Mouse (Mus musculus): ENCODE results near the gene Abhd4. TPM values are rescaled to one million over a fixed set of nuclear protein-coding genes. Genes with fewer than 3 reads are reported as not detected.

Gene Abhd4
- total and polyA plus RNA-seq, 2 experiments from 2014 or later = 69.7 to 75.1 TPM

GRCm38 (mm10) chr14:54264231-54264630 is 10.2 kb downstream of the Abhd4 start:
- H3K4me3 ChIP-seq (ENCODE audit: low read depth, low read length) = no peak overlapping the region
- no peaks in the 10 kb centered on the region for H3K9me3 ChIP-seq (ENCODE audit: low read length)
- DNase-seq = no peak
- no peaks in the 10 kb centered on the region for H3K4me1 ChIP-seq (ENCODE audit: insufficient read depth)
- no peak for ATAC-seq
- H3K27ac ChIP-seq (ENCODE audit: low read depth, low read length) = no peak overlapping the region
- TF ChIP-seq CTCF (IDR thresholded peaks at IDR 0.05; ENCODE audit: low read depth) = no peak
- no peaks in the 10 kb centered on the region for H3K27me3 ChIP-seq (ENCODE audit: insufficient read depth, low read length)
- H3K4me2 ChIP-seq (ENCODE audit: low read depth) = no peak overlapping the region
- no peak overlapping the region for H3K9ac ChIP-seq
- H3K36me3 ChIP-seq (ENCODE audit: insufficient read depth) = no peaks in the 10 kb centered on the region
- 95% methylated on average over 7 of the region's 7 CpGs for WGBS

GRCm38 (mm10) chr14:54265093-54265492 is 11.1 kb downstream of the Abhd4 start:
- Histone ChIP-seq H3K9ac (no peak overlapping the region), H3K4me1 (ENCODE audit: insufficient read depth) (no peaks in the 10 kb centered on the region), H3K36me3 (ENCODE audit: insufficient read depth) (no peaks in the 10 kb centered on the region), H3K4me2 (ENCODE audit: low read depth) (no peak overlapping the region), H3K9me3 (ENCODE audit: low read length) (no peaks in the 10 kb centered on the region), H3K27me3 (ENCODE audit: insufficient read depth, low read length) (no peaks in the 10 kb centered on the region), H3K4me3 (ENCODE audit: low read depth, low read length) (no peak overlapping the region), H3K27ac (ENCODE audit: low read depth, low read length) (no peak overlapping the region)
- DNase-seq (no peak), ATAC-seq (no peak)
- 47% methylated on average over 10 of the region's 10 CpGs for WGBS
- no peak for TF ChIP-seq CTCF (IDR thresholded peaks at IDR 0.05; ENCODE audit: low read depth)

DNA sequence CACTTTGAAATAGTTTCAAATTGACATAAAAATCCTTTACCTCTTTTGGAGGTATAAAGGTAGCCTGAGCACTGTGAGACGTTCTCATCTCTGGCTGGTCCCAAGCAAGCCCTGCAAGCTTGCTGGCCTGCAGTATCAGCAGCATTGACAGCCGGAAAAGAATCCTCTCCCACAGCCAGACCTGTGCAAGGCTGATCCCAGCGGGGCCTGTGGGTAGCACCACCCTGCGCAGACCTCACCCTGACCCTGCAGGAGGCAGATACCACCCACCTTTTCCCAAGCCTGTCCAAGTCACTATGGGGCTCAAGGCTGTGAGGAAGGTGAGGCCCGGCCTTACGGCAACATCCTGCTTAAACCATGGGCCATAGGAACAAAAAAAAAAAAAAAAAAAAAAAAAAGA is 12.0 kb downstream of the Abhd4 start:
- no peaks in the 10 kb centered on the region for H3K36me3 ChIP-seq (ENCODE audit: insufficient read depth)
- DNase-seq (no peak), ATAC-seq (no peak)
- no peak overlapping the region for H3K4me3 ChIP-seq (ENCODE audit: low read depth, low read length)
- H3K4me1 ChIP-seq (ENCODE audit: insufficient read depth) = no peaks in the 10 kb centered on the region
- 74% methylated on average over 6 of the region's 6 CpGs for WGBS
- H3K27me3 ChIP-seq (ENCODE audit: insufficient read depth, low read length) = no peaks in the 10 kb centered on the region
- no peak overlapping the region for H3K9ac ChIP-seq
- H3K4me2 ChIP-seq (ENCODE audit: low read depth) = no peak overlapping the region
- H3K27ac ChIP-seq (ENCODE audit: low read depth, low read length) = no peak overlapping the region
- no peaks in the 10 kb centered on the region for H3K9me3 ChIP-seq (ENCODE audit: low read length)
- TF ChIP-seq CTCF (IDR thresholded peaks at IDR 0.05; ENCODE audit: low read depth) = no peak

DNA sequence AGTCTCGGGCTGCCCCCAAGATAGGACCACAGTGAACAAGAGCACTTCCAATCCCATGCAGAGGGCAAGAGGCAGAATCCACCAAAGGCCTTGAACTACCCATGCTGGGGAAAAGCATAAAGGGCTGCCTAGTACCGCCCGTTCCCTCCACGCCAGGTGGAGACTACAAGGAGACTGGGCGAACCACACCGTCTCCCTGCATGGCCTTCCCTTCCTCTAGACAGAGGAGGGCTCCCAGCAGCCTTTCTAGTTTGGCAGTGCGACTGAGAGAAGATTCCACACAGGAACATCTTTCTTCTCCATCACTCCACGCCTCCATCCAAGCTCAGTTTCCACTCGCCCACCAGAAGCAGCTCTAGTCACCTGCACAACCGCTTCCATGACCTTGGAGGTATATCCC is 14.0 kb downstream of the Abhd4 start:
- no peaks in the 10 kb centered on the region for H3K4me1 ChIP-seq (ENCODE audit: insufficient read depth)
- no peak for DNase-seq

DNA sequence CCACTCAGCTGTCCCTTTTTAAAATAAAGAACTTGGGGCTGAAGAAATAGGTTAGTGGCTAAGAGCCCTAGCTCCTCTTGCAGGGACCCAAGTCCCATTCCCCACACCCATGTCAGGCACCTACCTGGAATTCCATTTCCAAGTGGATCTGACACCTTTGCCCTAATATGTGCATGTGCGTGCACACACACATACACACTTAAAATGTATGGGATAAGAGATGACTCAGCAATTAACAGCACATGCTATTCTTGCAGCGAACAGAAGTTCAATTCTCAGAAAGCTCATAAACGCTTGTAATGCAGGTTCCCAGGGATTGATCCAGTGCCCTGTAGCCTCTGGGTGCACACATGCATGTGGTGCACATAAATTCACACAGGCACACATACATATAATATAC is 15.6 kb downstream of the Abhd4 start:
- ATAC-seq (no peak), DNase-seq (no peak)
- H3K9ac ChIP-seq = no peak overlapping the region
- WGBS = 89% methylated on average over 3 of the region's 3 CpGs
- H3K9me3 ChIP-seq (ENCODE audit: low read length) = no peaks in the 10 kb centered on the region
- H3K27me3 ChIP-seq (ENCODE audit: insufficient read depth, low read length) = no peaks in the 10 kb centered on the region
- no peak overlapping the region for H3K4me2 ChIP-seq (ENCODE audit: low read depth)
- TF ChIP-seq CTCF (IDR thresholded peaks at IDR 0.05; ENCODE audit: low read depth) = no peak
- H3K4me1 ChIP-seq (ENCODE audit: insufficient read depth) = no peaks in the 10 kb centered on the region
- H3K4me3 ChIP-seq (ENCODE audit: low read depth, low read length) = no peak overlapping the region
- no peaks in the 10 kb centered on the region for H3K36me3 ChIP-seq (ENCODE audit: insufficient read depth)
- no peak overlapping the region for H3K27ac ChIP-seq (ENCODE audit: low read depth, low read length)

More for the DNA sequence above, 14.0 kb downstream of the Abhd4 start:
- no peak for ATAC-seq
- no peaks in the 10 kb centered on the region for H3K36me3 ChIP-seq (ENCODE audit: insufficient read depth)
- TF ChIP-seq CTCF (IDR thresholded peaks at IDR 0.05; ENCODE audit: low read depth) = no peak
- H3K27me3 ChIP-seq (ENCODE audit: insufficient read depth, low read length) = no peaks in the 10 kb centered on the region
- WGBS = 97% methylated on average over 10 of the region's 10 CpGs
- H3K9ac ChIP-seq = no peak overlapping the region
- no peak overlapping the region for H3K27ac ChIP-seq (ENCODE audit: low read depth, low read length)
- H3K9me3 ChIP-seq (ENCODE audit: low read length) = no peaks in the 10 kb centered on the region
- H3K4me3 ChIP-seq (ENCODE audit: low read depth, low read length) = no peak overlapping the region
- H3K4me2 ChIP-seq (ENCODE audit: low read depth) = no peak overlapping the region

- Histone ChIP-seq H3K4me1 (ENCODE audit: insufficient read depth) (no peaks in the 10 kb centered on the region), H3K27ac (ENCODE audit: low read depth, low read length) (no peak overlapping the region), H3K9me3 (ENCODE audit: low read length) (no peaks in the 10 kb centered on the region), H3K36me3 (ENCODE audit: insufficient read depth) (no peaks in the 10 kb centered on the region), H3K27me3 (ENCODE audit: insufficient read depth, low read length) (no peaks in the 10 kb centered on the region), H3K4me3 (ENCODE audit: low read depth, low read length) (no peak overlapping the region), H3K9ac (no peak overlapping the region), H3K4me2 (ENCODE audit: low read depth) (no peak overlapping the region)
- DNase-seq (no peak), ATAC-seq (no peak)
- TF ChIP-seq CTCF (IDR thresholded peaks at IDR 0.05; ENCODE audit: low read depth) = no peak
- WGBS = 97% methylated on average over 3 of the region's 3 CpGs
Measured at GRCm38 (mm10) chr14:54270413-54270812, 16.4 kb downstream of the Abhd4 start.

DNA sequence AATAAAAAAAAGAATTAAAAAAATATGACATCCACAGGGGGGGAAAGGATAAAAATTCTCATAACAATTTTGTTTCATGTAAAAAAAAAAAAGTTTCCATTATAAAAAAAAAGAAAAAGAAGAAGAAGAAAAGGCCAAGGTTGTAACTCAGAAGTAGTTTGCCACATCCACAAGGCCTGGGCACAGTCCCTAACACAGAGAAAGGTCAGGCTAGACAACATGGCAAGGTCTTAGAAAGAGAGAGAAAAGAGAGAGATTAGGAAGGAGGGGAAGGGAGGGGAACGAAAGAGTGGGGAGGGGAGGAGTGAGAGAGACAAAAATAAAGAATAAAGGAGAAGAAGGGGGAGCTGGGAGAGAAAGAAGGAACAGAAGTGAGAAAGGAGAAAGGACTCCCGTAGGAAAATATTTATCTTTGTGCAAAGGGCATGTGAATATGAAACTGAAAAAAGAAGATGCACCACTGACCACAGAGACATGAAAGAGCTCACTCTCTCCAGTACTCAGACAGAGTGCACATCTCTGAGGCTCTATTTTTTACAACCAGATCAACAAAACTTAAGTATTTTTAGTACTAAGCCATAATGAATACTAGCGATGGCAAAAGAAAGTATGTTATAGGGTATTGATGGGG is 18.1 kb downstream of the Abhd4 start:
- Histone ChIP-seq H3K4me1 (ENCODE audit: insufficient read depth) (no peaks in the 10 kb centered on the region), H3K9me3 (ENCODE audit: low read length) (no peaks in the 10 kb centered on the region), H3K27me3 (ENCODE audit: insufficient read depth, low read length) (no peaks in the 10 kb centered on the region), H3K4me3 (ENCODE audit: low read depth, low read length) (no peak overlapping the region), H3K27ac (ENCODE audit: low read depth, low read length) (no peak overlapping the region), H3K9ac (no peak overlapping the region), H3K36me3 (ENCODE audit: insufficient read depth) (no peaks in the 10 kb centered on the region), H3K4me2 (ENCODE audit: low read depth) (no peak overlapping the region)
- 72% methylated on average over 3 of the region's 3 CpGs for WGBS
- TF ChIP-seq CTCF (IDR thresholded peaks at IDR 0.05; ENCODE audit: low read depth) = no peak
- no peak for ATAC-seq
- no peak for DNase-seq

Data from forebrain, postnatal 0 days (tissue).